Mouse (Mus musculus): ENCODE measurements around the gene Rnf123.

DNA sequence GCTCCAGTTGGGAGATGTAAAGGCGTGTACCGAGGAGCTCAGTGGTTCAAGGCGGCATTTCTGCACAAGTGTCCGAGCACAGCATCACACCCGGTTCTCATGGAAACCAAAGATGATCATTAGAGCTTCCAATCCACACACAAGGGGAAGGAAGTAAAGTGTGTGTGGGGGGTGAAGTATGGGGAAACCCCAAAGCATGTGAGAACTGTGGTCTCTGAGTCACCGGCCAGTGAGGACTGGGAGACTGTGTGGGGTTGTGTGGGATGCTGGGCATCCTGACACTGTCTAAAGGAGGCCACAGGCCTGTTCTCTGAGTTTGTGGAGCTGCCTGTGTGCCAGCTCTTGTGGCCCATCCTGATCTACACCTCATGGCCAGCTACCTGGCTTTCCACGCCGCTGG is 37.5 kb upstream of the Rnf123 start:
- TF ChIP-seq CTCF (IDR thresholded peaks at IDR 0.05; ENCODE audit: low read depth) (no peak), EP300 (IDR thresholded peaks at IDR 0.05; ENCODE audit: low read depth) (no peak)

Data from heart, postnatal 0 days (tissue).